Mouse (Mus musculus): Measurements from ENCODE around the gene Lonp2.

Gene Lonp2

DNA sequence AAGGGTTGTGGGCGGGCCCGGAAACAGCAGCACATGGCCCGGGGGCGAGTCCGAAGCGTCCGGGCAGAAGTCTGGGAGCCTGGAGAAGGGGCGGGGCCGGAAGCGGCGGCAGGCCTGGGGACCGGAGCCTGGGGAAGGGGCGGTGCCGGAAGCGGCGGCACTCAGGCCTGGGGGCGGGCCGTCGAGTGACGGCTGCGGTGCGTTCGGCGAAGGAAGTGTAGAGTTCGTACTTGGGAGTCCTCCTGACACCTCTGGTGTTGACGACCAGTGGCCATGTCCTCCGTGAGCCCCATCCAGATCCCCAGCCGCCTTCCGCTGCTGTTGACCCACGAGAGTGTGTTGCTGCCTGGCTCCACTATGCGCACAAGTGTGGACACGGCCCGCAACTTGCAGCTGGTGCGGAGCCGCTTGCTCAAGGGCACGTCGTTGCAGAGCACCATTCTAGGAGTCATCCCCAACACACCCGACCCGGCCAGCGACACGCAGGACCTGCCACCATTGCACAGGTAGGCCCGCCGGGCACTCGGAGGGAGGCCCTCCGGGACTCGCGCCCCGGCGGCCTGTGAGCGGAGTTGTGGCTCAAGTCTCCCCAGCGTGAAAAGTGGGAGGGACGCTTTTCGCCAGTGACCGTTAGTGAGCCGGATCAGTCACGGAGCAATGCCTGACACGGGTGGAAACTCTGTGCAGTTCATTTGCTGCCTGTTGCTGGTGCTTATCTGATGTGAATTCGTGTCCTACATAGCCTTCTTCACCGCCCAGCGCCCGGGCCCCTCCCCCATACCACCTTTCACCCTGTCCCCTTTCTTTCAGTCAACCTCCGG is at the start of gene Lonp2:
Gene Lonp2 (plus strand): TSS at position 133 of the 821 bp plus-strand sequence.
- peak; percentile 97 for DNase-seq (ENCODE audit: low spot score)

DNA sequence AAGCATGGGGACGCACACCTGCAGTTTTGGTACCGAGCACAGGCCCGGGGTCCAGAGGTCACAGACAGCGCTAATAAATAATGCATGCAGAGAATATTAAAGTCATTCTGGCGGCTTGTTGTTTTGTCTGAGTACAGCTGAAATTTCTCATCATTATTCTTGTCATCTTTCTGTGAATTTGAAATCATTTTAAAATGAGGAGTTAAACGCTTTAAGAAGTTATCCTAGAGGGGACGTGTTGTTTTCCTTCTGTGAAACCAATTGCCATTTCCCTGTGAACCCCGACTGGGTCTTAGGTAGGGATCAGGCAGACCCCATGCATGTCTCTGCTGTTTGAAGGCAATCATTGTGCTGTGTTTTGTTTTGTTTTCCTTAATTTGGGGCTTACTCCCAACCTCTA is 46.3 kb upstream of the Lonp2 start:
- no peak for DNase-seq (ENCODE audit: low spot score)

DNA sequence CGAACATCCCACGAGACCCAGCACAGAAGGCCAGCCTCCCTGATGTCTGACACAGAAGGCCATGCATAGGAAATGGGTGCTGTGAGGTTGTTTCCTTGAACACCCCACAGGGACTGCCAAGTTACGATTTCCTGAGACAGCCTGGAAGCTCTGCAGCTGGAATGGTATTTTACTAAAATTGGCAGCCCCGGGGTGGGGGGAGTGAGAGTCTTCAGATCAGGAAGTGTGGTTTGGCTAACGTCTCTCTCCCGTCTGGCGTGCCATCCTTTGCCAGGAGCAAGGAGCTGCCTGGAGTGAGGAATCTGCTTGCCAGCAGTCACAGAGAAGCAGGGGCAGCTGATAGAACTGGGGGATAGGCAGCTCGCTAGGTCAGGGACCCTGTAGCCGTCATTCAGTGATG is 45.8 kb upstream of the Lonp2 start:
- DNase-seq (ENCODE audit: low spot score): peak; percentile 65

DNA sequence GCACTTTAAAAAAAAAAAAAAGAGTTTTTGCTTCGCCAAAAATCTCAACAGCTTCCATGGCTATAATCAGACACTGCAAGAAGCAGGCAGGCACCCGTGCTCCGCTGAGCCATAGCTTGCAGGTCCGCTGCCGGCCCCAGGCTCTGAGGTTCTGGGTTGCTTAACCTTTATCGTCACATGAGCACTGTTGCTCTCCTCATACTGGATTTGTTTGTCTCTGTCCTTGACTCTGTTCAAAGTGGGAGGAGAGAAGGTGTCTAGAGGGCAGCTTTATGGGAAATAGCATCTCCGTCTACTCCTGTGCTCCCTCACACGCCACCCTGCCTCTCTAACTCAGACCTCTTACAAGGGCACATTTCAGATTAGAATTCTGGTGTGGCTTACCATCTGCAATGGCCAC is 45.1 kb upstream of the Lonp2 start:
- no peak for DNase-seq (ENCODE audit: low spot score)

DNA sequence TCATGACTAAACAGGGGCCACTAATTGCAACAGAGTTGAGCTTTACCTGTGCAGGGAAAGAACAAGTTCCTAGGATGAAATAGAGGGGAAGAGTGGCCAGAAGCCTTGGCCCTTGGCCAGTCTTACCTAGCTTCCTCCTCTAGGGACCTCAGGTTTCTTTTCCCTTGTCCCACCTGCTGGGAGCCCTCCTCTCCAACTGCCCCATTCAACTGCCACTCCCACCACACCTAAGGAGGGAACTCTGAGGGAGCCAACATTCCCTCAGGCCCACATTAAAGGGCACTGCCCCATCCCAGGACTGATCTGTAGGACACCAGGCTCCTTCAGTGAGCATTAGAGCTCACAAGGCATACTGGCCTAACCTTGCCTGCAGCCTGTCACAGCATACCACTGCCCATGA is 43.4 kb upstream of the Lonp2 start, which contains the start of gene Abcc12:
Gene Abcc12 (minus strand): TSS at position 229 of the 400 bp plus-strand sequence.
- no peak for DNase-seq (ENCODE audit: low spot score)

DNA sequence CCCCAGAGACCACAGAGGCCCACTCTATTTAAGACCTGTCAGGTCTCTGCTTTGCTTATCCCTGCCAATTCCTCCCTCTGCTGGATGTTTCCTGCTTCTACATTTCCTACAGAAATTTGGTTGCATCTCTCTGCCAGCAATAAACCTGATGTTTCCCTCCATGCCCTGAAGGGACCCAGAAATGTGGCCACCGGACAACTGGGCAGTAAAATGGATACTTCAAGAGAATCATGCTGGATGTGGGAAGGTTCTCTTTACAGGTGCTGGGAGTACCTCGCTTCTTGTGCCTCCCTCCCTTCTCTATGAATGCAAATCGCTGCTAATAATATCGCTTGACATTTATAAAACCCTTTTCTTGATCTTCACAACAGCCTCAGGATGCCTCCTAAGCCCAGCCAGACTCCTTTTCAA is 41.9 kb upstream of the Lonp2 start:
- DNase-seq (ENCODE audit: low spot score): no peak

DNA sequence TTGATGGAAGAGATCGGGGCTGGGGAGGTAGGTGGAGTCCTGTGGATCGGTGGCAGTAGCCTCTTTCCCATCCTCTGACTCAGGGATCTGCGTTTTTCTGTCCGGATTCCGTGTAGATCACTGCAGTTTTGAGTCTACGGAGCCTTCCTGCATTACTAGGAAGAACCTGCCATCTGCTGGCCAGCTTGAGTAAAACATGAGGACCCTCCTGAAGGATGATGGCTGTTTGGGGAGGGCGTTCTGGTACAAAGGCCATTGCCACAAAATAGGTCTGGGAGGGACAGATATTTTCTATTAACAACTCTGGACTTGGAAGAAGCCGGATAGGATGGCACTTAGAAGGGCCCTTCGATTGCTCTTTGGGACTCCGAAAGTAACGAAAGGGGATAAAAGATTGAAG is 38.7 kb upstream of the Lonp2 start:
- DNase-seq (ENCODE audit: low spot score): peak; percentile 87

DNA sequence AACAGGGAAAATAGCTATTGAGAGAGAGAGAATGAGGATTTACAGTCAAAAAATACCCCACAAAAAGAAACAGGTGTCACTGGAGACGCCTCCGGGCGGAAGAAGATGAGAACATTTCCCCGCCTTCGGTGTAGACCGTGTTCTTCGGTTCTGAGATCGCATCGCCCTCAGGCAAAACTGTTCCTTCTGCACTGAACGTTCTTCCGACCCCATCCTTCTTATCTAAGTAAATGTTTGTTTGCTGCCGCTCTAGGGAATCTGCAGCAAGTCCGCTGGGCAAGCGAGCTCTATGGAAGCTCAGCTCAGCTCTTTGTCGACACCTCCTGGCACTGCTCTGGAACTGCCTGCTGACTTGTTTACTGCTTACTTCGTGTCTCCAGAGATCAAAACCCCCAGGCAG is 38.3 kb upstream of the Lonp2 start:
- peak; percentile 82 for DNase-seq (ENCODE audit: low spot score)

DNA sequence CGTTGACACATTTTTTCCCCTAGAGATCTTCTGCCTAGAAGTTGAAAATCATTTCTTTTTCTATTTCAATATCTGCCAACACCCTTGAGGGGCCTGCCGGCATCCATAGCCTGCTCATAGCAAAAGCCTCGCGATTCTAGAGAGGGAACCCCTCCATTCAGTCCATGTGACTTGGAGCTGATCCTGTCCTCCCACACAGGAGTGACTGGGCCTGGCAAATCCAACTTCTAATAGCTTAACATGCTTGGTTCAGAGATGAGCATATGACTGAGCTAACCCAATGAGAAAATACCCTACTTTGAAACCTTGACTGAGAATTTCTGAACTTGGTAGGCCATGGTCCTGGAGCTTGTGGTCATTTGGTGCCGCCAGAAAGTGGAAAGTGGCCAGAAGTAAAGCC is 37.8 kb upstream of the Lonp2 start:
- DNase-seq (ENCODE audit: low spot score): no peak

DNA sequence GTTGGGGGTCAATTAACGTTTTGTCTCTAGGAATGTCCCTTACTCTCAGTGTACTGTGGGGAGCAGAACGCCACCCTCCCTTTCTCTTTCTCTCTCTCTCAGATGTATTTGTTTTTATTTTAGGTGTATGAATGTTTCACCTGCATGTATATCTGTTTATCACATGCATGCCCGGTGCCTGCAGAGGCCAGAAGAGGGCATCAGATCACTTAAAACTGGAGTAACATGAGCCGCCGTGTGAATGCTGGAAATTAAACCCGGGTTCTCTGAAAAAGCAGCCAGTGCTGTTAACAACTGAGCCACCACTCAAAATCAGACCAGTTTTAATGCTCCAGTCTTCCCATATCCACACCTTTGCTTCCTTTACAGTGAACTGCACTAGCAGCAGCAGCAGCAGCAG is 37.2 kb upstream of the Lonp2 start:
- peak; percentile 21 for DNase-seq (ENCODE audit: low spot score)

DNA sequence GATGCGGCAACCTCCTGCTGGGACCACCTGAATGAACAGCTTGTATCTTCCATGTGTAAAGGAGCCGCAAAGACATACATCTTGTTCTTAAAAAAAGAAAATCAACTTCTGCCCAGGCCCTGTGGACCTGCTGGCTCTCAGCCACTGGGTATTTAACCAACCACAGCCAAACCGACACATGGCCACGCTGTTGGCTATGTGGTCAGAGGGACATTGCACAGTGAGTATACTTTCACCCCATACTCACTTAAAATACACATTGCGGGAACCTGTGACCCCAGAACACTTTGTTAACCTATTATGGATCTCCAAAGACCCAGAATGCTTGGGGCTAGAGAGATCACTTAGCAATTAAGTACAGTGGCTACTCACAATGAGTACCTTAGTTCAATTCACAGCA is 35.5 kb upstream of the Lonp2 start:
- no peak for DNase-seq (ENCODE audit: low spot score)

DNA sequence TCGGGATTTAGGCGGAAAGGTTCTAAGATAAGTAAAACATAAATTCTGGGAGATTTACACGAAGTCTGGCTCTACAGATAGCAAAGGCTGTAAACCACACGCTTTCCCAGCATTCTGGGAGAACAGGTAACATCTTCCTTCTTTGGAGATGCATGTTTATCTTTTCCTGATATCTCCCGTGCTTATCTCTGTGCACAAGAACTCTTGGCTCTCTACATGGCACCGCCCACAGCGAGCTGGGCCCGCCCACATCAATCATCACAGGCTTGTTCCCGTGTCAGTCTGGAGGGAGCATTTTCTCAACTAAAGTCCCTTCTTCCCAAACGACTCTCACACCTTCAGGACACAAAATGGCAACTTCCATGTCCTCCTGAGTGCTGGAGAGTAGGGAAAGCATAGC is 30.7 kb upstream of the Lonp2 start:
- no peak for DNase-seq (ENCODE audit: low spot score)

DNA sequence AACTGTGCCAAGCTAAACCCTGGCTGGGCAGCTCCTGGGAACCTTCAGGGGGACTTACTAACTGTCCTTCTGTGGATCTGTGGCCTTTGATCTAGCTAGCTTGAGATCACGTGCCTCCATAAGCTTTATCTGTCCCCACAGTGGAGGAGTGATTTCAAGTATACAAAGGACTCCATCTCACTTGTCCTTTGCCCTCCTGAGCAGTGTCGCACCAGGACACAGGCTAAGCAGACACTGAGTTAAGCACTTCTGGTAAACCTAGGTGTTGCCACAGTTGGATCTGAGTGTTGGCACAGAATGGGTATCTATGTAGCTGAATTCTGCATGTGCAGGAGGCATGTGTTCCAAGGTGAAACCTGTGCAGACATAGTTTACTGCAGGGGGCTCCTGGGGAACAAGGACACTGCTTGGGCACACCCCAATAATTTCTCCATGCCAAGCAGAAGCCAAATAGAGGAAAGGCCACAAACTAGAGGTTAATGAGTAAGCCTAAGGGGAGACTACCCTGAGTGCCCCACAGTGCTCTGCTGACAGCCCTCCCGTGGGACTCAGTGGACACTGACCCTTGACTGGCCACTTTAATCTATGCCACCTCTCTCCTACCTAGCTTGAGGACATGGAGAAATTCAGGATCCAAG is 29.6 kb upstream of the Lonp2 start:
- no peak for DNase-seq (ENCODE audit: low spot score)

DNA sequence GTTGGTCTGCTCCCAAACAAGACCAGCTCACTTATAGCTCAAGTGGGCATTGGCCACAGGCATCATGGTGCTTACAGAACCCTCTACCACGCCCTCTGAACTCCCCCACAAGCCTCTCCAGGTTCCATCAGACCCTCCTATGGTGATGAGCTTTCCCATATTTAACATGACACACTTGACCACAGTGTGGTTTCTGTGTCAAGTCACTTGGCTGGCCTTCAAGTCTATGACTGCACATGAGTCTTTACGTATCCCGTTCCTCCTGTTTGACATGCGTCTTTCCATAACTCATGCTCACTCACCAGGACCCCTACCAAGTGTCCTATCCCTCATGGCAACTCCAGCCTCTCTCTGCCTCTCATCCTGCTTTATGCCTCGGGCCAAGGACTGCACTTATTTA is 28.2 kb upstream of the Lonp2 start:
- no peak for DNase-seq (ENCODE audit: low spot score)

DNA sequence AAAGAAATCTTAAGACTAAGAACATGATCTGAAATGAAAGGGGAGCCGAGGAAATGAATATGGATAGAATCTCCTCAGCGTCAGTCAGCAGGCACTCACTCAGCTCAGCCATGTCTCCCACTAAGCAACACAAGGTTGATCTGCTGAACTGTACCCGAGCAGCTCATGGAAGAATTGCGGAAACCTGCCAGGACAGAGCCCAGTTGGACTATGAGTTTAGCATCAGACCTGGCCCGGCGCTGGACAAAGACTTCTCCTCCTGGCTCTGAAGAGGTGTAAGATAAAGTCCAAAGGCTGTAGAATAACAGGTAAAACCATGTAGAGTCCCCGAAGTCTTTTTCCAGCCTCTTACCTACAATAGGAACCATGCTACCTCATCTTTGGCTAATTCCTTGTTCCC is 26.2 kb upstream of the Lonp2 start:
- DNase-seq (ENCODE audit: low spot score): no peak

DNA sequence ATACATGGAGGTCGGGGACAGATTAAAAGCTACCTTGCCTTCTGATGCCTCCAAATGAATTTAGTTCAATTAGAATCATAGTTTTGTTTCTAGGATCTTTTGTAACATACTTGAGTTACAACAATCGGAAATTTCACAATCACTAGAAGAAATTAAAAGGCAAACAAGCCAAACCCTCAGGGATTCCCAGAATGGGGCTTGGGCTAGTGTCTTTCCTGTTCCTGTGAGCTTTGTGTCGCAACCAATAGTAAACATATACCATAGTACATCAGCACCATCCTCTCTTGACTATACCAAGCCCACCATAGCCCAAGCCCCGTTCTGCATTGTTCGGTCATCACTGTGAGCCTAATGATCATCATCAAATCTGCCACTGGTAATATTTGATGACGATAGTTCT is 24.5 kb upstream of the Lonp2 start:
- DNase-seq (ENCODE audit: low spot score): no peak

DNA sequence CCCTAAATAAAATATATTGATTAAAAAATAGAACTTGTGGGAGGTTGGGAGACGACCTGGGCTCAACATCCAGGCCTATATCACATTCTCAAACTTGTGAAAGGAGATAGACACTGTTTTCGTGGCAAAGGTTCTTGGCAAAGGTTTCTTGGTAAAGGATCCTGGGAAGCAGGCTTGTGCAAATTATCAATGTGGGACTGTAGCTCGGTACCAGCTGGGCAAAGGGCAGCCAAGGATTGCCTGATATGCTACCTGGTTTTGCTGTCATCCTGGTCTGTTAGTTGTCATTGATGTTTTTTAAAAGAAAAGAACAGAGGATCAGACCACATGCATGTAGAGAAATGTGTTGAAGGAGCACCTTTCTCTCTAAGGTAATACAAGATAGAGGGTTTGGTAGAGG is 23.5 kb upstream of the Lonp2 start:
- DNase-seq (ENCODE audit: low spot score): no peak

DNA sequence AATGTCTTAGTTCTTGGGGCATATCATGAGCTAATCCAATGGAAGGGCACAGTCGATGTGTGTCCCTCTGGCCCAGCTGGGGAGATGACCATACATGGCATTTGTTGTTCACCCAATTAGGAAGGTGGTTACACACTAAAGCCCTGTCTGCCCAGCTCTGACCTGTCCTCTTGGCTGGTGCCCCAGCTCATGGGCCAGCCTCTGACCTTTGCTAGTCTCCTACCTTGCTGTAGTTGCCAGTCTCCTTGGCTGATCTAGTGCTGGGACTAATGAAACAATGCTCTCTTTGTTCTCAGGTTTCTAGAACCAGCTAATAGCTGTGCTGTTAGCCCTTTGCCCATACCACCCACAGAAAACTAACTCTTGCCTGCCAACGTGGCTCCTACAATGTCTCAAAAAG is 20.7 kb upstream of the Lonp2 start:
- DNase-seq (ENCODE audit: low spot score): no peak

DNA sequence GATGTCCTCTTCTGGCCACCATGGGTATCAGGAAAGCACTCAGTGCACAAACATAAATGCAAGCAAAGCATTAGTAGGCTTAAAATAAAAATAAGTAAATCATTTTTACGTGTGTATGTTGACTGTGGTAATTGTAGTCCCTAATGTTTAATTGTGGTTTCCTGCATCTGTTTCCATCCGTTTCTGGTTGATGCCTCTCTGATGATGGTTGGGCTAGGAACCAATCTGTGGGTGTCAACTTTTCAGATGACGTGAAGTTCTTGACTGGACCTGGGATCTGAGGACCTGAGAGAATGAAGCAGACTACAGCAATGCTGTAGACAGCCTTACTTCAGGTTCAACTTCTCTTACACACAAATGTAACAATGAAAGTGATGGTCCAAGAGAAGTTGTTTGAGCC is 19.2 kb upstream of the Lonp2 start:
- DNase-seq (ENCODE audit: low spot score): no peak

DNA sequence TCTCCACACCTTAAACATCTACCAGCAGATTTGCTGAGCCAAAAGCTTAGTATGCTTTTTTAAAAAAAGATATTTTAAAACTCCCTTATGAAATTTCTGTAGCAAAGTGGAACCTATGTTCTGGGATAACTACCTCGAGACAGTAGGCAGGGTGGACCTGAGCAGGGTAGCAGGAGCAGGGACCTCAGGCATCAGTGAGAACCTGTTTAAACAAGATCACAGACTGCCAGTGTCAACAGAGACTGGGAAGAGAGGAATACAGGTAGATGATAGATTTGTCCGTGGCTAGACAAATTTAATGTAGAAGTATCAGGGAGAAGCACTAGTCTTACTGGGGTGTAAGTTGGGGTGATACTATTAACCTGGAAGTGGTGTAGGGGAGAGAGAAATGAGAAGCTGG is 10.0 kb upstream of the Lonp2 start:
- no peak for DNase-seq (ENCODE audit: low spot score)

DNA sequence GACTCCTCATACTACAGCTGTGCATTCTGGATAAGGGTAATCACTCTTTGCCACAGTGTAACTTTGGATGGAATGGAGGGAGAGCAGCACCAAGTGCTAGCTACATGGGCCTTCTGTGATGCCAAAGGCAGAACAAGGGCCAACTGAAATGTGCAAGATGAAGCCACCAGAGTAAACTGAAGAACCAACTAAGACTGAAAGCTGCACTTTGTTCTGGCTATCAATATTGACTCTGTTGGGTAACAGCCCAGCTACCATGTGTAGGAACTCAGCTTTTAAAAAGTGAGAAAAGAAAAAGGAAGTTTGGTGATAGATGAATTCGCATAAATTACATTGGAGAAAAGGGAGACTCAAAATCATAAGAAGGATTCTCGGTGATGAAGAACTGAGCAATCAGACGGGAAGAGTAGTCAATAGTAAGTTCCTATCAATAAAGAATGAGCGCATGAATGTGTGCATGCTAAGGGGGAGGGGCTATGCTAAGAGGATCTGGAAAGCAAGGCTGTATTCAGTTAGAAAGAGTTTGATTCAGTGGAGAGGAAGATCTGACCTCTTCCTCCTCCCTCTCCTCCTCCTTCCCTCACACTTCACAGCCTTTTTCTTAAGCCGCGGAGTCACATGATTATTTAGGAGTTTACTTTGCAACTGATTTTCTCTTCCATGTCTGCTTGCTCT is 8.6 kb upstream of the Lonp2 start:
- DNase-seq (ENCODE audit: low spot score): no peak

DNA sequence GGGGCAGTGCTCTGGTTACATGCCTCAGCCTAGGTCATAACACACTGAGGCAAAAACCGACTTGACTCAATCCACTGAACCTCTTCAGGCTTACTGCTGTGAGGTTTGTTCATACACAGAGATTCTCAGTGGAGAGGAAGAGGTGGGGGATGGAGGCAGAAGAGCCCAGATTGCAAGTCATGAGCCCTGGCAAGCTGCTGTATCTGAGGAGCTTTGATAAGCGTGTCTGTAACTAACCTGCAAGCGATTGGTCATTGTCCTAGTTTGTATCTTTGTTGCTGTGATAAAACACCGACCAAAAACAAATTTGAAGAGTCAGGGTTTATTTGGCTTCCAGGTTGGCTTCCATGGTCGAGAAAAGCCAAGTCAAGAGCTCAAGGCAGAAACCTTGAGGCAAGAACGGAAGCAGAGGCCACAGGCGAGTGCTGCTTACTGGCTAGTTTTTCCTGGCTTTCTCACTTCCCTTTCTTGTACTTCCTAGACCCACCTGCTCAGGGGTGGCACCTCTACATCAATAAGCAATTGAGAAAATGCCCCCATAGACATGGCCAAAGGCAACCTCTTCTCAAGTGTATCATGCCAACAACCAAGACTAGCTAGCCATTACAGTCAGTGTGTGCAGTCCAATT is 6.0 kb upstream of the Lonp2 start:
- no peak for DNase-seq (ENCODE audit: low spot score)

DNA sequence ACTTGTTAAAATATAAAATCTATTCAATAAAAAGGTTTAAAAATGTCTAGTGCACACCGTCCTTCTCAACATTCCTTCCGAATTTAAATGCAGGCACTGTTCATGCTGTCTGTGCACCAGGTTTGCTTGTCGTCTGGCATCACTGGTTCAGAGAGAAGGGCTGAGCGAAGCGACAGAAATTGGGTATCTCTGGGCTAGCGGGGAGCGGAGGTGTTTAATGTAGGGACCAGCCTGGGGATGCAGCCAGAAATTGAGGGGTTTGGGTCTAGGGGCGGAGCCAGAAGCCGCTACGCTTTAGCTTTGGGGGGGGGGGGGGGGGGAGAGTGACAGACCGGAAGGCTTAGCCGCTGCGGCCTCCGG is 312 bp upstream of the Lonp2 start:
- no peak for DNase-seq (ENCODE audit: low spot score)
